Mouse (Mus musculus) lung, postnatal 36 days (tissue): ENCODE measurements around the gene Fam53b.

Source experiments
- DNase-seq: peaks from one replicate; pipeline ENCODE4 v3.0.0; 2022; ENCODE audit warnings: mixed read lengths

Fam53b gene

GRCm38 (mm10) chr7:132734222-132734621, 79.5 kb downstream of the Fam53b start:
- no peak for DNase-seq

- no peak for DNase-seq
These were observed 80.2 kb downstream of the Fam53b start for GRCm38 (mm10) chr7:132733521-132733920.

- no peak for DNase-seq
These were observed 81.4 kb downstream of the Fam53b start for GRCm38 (mm10) chr7:132732136-132732789.

- no peak for DNase-seq
These were observed 82.1 kb downstream of the Fam53b start for GRCm38 (mm10) chr7:132731558-132731957.

- no peak for DNase-seq
These were observed 83.2 kb downstream of the Fam53b start for GRCm38 (mm10) chr7:132730510-132730909.

GRCm38 (mm10) chr7:132729093-132729831, 84.4 kb downstream of the Fam53b start:
- DNase-seq, result peak; percentile 75

- DNase-seq, result peak; percentile 78
These were observed 87.4 kb downstream of the Fam53b start for GRCm38 (mm10) chr7:132726106-132726861.

GRCm38 (mm10) chr7:132724501-132725062, 89.1 kb downstream of the Fam53b start:
- DNase-seq, result peak; percentile 91

- peak; percentile 93 for DNase-seq
These were observed 89.8 kb downstream of the Fam53b start for GRCm38 (mm10) chr7:132723906-132724305.

- peak; percentile 72 for DNase-seq
These were observed 91.0 kb downstream of the Fam53b start for GRCm38 (mm10) chr7:132722401-132723370.

GRCm38 (mm10) chr7:132720562-132720961, 93.1 kb downstream of the Fam53b start:
- peak; percentile 53 for DNase-seq

GRCm38 (mm10) chr7:132719570-132719969, 94.1 kb downstream of the Fam53b start:
- no peak for DNase-seq

GRCm38 (mm10) chr7:132715259-132715658, 98.4 kb downstream of the Fam53b start:
- DNase-seq, result no peak

- DNase-seq, result peak; percentile 80
These were observed 99.3 kb downstream of the Fam53b start for GRCm38 (mm10) chr7:132714236-132714923.

- DNase-seq, result peak; percentile 84
These were observed 100.1 kb downstream of the Fam53b start for GRCm38 (mm10) chr7:132713483-132714126.

GRCm38 (mm10) chr7:132712956-132713355, 100.7 kb downstream of the Fam53b start:
- no peak for DNase-seq

- peak; percentile 79 for DNase-seq
These were observed 101.5 kb downstream of the Fam53b start for GRCm38 (mm10) chr7:132712044-132712708.

- DNase-seq, result no peak
These were observed 102.1 kb downstream of the Fam53b start for GRCm38 (mm10) chr7:132711579-132711978.

GRCm38 (mm10) chr7:132705130-132705529, 108.6 kb downstream of the Fam53b start:
- DNase-seq, result no peak

- no peak for DNase-seq
These were observed 109.3 kb downstream of the Fam53b start for GRCm38 (mm10) chr7:132704310-132704875.
